Mouse (Mus musculus) thymus, postnatal 36 days (tissue): ENCODE measurements around the gene Asic1.

Experiments
- DNase-seq, 2 experiments: peaks; one replicate each; pipeline ENCODE4 v3.0.0; 2022; ENCODE audit warnings: mixed read lengths in 2 of 2

Gene Asic1

GRCm38 (mm10) chr15:99670154-99670821 lies at the start of gene Asic1:
TSS of gene Asic1 (plus strand) at chr15:99670368.
- peak; percentile 9 to 30 for DNase-seq

- no peak for DNase-seq
Observed at GRCm38 (mm10) chr15:99622063-99622462, 48.1 kb upstream of the Asic1 start.

- DNase-seq = peak in 1 of 2 experiments; percentile 17
Observed at GRCm38 (mm10) chr15:99631618-99632017, 38.5 kb upstream of the Asic1 start.

GRCm38 (mm10) chr15:99634702-99635101 lies 35.5 kb upstream of the Asic1 start:
- DNase-seq = no peak

- no peak for DNase-seq
Observed at GRCm38 (mm10) chr15:99637405-99638123, 32.6 kb upstream of the Asic1 start.

GRCm38 (mm10) chr15:99638124-99638485 lies 32.1 kb upstream of the Asic1 start:
- no peak for DNase-seq

GRCm38 (mm10) chr15:99642622-99643021 lies 27.5 kb upstream of the Asic1 start:
- DNase-seq = no peak

GRCm38 (mm10) chr15:99643832-99644231 lies 26.3 kb upstream of the Asic1 start:
- no peak for DNase-seq

- DNase-seq = no peak
Observed at GRCm38 (mm10) chr15:99644776-99645175, 25.4 kb upstream of the Asic1 start.

GRCm38 (mm10) chr15:99648326-99648725 lies 21.8 kb upstream of the Asic1 start:
- DNase-seq = no peak

- DNase-seq = no peak
Observed at GRCm38 (mm10) chr15:99649067-99649761, 21.0 kb upstream of the Asic1 start.

- no peak for DNase-seq
Observed at GRCm38 (mm10) chr15:99650304-99650703, 19.9 kb upstream of the Asic1 start.

- DNase-seq = peak; percentile 96 to 97
Observed at GRCm38 (mm10) chr15:99651163-99651872, 18.9 kb upstream of the Asic1 start, which contains the start of gene Racgap1. TSS of gene Racgap1 (minus strand) at chr15:99651656.

GRCm38 (mm10) chr15:99651984-99652872 lies 17.9 kb upstream of the Asic1 start:
- no peak for DNase-seq

- DNase-seq = no peak
Observed at GRCm38 (mm10) chr15:99653291-99653690, 16.9 kb upstream of the Asic1 start.

GRCm38 (mm10) chr15:99653876-99654275 lies 16.3 kb upstream of the Asic1 start:
- no peak for DNase-seq

GRCm38 (mm10) chr15:99655956-99656355 lies 14.2 kb upstream of the Asic1 start:
- DNase-seq = no peak

GRCm38 (mm10) chr15:99658437-99658836 lies 11.7 kb upstream of the Asic1 start:
- no peak for DNase-seq

GRCm38 (mm10) chr15:99661121-99661830 lies 8.9 kb upstream of the Asic1 start:
- no peak for DNase-seq

- no peak for DNase-seq
Observed at GRCm38 (mm10) chr15:99662371-99662770, 7.8 kb upstream of the Asic1 start.

GRCm38 (mm10) chr15:99663964-99664599 lies 6.1 kb upstream of the Asic1 start:
- no peak for DNase-seq
